Mouse (Mus musculus): ENCODE results near the gene Lrrc3c.

GRCm38 (mm10) chr11:98646459-98646858 is 48.4 kb downstream of the Lrrc3c start, which contains the start of gene Gsdma2:
- TF ChIP-seq CTCF (IDR thresholded peaks at IDR 0.05; ENCODE audit: borderline replicate concordance, extremely low read depth, insufficient read depth, insufficient read length): no peak
- no peak for TF ChIP-seq POLR2A (IDR thresholded peaks at IDR 0.05; ENCODE audit: borderline replicate concordance, extremely low read depth, insufficient read depth, insufficient read length, poor library complexity, severe bottlenecking)

Measured in brain, embryonic 14.5 days (tissue).